Mouse (Mus musculus): ENCODE results near the gene B4galnt3.

GRCm38 (mm10) chr6:120180492-120180891 is 113.9 kb downstream of the B4galnt3 start:
- TF ChIP-seq CTCF (IDR thresholded peaks at IDR 0.05; ENCODE audit: low read depth, low read length) (no peak), POLR2A (IDR thresholded peaks at IDR 0.05; ENCODE audit: borderline replicate concordance, low read depth, low read length) (no peak)
